Mouse (Mus musculus) left cerebral cortex, postnatal 10 days (tissue): ENCODE measurements around the gene Ano8. TPM values are rescaled to one million over a fixed set of nuclear protein-coding genes. Genes with fewer than 3 reads are reported as not detected.

Experiments used
- DNase-seq, 2 experiments: peaks; one replicate each; pipeline ENCODE4 v3.0.0; 2021 to 2022; ENCODE audit warnings: low spot score in 2 of 2, mixed read lengths in 1 of 2; ENCODE audit errors: extremely low spot score in 1 of 2
- intact Hi-C: fragments of 180-260 bp; cut with DNase I; formaldehyde crosslinking; loops from one replicate; pipeline ENCODE4 v1.15.1; 2025
- total RNA-seq, 2 experiments: library from RNA; stranded (reverse); gene quantifications; 2 replicates each; pipeline ENCODE4 v1.2.3; 2021

Ano8 gene
- total RNA-seq, 2 experiments from 2014 or later, result 67.7 to 71.5 TPM

- intact Hi-C loops, result no loop called here
- peak in 1 of 2 experiments; percentile 43 for DNase-seq
Measured at GRCm38 (mm10) chr8:71474785-71475701, 10.7 kb downstream of the Ano8 start.

- intact Hi-C loops, result no loop called here
- peak in 1 of 2 experiments; percentile 37 for DNase-seq
Measured at GRCm38 (mm10) chr8:71474344-71474743, 11.4 kb downstream of the Ano8 start.

- intact Hi-C loops, result no loop called here
- DNase-seq, result peak in 1 of 2 experiments; percentile 29
Measured at GRCm38 (mm10) chr8:71472601-71473386, 13.0 kb downstream of the Ano8 start.

- intact Hi-C loops, result no loop called here
- peak in 1 of 2 experiments; percentile 30 for DNase-seq
Measured at GRCm38 (mm10) chr8:71471861-71472260, 13.9 kb downstream of the Ano8 start.

- intact Hi-C loops, result no loop called here
- no peak for DNase-seq
Measured at GRCm38 (mm10) chr8:71470913-71471255, 14.9 kb downstream of the Ano8 start.

GRCm38 (mm10) chr8:71470146-71470912, 15.4 kb downstream of the Ano8 start:
- intact Hi-C loops, result no loop called here
- no peak for DNase-seq

GRCm38 (mm10) chr8:71469411-71469810, 16.4 kb downstream of the Ano8 start:
- peak; percentile 65 to 84 for DNase-seq
- intact Hi-C loops, result no loop called here

GRCm38 (mm10) chr8:71468916-71469315, 16.8 kb downstream of the Ano8 start, which contains the start of gene Dda1:
Gene Dda1, plus strand, starts transcription at chr8:71469199.
- DNase-seq, result peak; percentile 98 to 99
- intact Hi-C loops, result no loop called here

- intact Hi-C loops, result no loop called here
- DNase-seq, result no peak
Measured at GRCm38 (mm10) chr8:71468001-71468400, 17.8 kb downstream of the Ano8 start.

GRCm38 (mm10) chr8:71467201-71467600, 18.6 kb downstream of the Ano8 start:
- DNase-seq, result no peak
- intact Hi-C loops, result no loop called here

GRCm38 (mm10) chr8:71466198-71466597, 19.6 kb downstream of the Ano8 start:
- DNase-seq, result no peak
- intact Hi-C loops, result no loop called here

GRCm38 (mm10) chr8:71465733-71466132, 20.0 kb downstream of the Ano8 start:
- intact Hi-C loops, result no loop called here
- no peak for DNase-seq

GRCm38 (mm10) chr8:71464513-71465500, 21.0 kb downstream of the Ano8 start, which contains the start of gene Mrpl34:
Gene Mrpl34, plus strand, starts transcription at chr8:71464959.
- peak; percentile 97 to 99 for DNase-seq
- intact Hi-C loops, result no loop called here

GRCm38 (mm10) chr8:71463188-71464033, 22.4 kb downstream of the Ano8 start, which contains the start of gene Abhd8:
Gene Abhd8, minus strand, starts transcription at chr8:71463655.
- intact Hi-C loops, result no loop called here

GRCm38 (mm10) chr8:71462786-71463185, 23.0 kb downstream of the Ano8 start:
- intact Hi-C loops, result no loop called here
- peak in 1 of 2 experiments; percentile 75 for DNase-seq

More at GRCm38 (mm10) chr8:71463188-71464033, 22.4 kb downstream of the Ano8 start, which contains the start of gene Abhd8:
- peak; percentile 96 to 98 for DNase-seq

- DNase-seq, result no peak
- intact Hi-C loops, result no loop called here
Measured at GRCm38 (mm10) chr8:71462191-71462590, 23.6 kb downstream of the Ano8 start.
